Mouse (Mus musculus): Measurements from ENCODE around the gene Hs3st2.
A peak's percentile ranks its signal among the peaks of the same experiment; 100 is the strongest.
"Not testable (repeated sequence)": the region's sequence is repeated elsewhere in the genome, so short reads cannot be mapped to it uniquely, and the experiment has no call there.

Gene Hs3st2

DNA sequence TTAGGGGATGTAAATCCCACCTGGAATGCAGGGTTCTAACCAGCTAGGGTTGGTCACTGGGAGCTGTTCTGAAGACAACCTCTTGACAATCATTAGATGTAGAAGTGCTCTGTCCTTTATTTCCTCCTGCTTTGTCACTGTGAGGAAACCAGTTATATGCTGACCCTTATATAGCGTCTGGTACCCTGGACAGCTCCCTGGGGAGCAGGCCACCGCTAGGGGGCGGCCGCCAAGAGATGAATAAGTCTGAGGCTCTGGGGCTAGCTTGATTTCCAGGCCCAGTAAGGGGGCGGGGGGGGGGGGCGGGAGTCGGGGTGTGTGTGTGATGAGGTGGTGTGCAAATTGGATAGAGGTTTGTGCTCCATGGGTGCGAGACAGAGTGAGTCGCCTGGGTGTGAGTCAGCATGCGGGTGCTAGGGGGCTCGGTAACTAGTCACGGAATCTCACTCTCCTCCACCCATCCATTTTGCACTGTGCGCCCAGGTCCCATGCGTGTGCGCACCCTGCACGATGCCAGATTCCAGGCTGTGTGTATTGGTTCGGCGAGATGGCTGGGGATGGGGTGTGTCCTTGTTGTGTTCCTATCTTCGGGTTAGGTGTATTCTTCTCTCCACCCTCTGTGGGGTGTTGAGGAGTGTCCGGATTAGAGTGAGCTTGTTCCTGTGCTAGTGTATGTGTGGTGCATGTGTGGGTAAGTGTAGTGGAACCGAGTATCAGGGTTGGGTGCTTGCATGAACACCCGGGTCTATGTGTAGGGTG, at the start of gene Hs3st2:
Gene Hs3st2 (plus strand): TSS at position 635 of the 759 bp plus-strand sequence.
- peak; percentile 16 for DNase-seq (ENCODE audit: extremely low spot score, low read depth, low spot score)

GRCm38 (mm10) chr7:121348284-121348963, 43.2 kb upstream of the Hs3st2 start:
- DNase-seq (ENCODE audit: extremely low spot score, low read depth, low spot score) = no peak

DNA sequence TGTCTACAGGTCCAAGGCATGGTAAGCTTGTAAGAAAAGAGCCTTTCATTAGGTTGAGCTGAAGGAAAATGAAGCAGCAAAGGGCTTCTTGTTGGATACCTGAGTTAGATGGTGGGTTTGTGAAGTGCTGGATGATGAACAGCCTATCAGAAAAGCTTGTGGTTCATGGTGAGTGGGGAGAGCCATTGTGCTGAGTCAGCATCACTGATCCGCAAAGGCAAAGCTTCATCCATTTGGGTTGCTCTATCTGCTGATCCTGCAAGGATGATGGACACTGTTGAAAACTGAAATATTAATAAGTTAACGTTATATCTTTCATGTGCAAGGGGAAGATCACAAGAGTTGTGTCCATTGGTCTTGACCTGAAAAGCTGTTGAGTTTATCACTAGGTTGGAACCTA, 40.0 kb upstream of the Hs3st2 start:
- DNase-seq (ENCODE audit: extremely low spot score, low read depth, low spot score) = no peak

- not testable (repeated sequence) for DNase-seq (ENCODE audit: extremely low spot score, low read depth, low spot score)
Measured at GRCm38 (mm10) chr7:121361448-121361847, 30.2 kb upstream of the Hs3st2 start.

DNA sequence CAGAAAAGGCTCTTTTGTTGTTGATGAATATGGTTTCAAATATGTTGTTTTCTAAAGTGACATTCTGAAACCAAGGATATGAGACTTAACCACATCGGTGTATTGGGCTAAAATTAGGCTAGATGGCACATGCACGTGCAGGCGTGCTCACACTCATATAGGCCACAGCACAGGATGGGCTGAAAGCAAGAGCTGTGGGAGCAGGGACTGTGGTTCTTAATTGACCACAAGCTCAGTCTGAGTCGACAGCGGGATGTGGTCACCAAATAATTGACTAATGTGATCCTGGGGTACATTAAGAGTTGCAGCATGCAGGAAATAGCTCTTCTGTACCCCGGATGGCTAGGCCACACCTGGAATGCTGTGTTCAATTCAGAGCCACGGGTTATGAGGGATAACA, 26.1 kb upstream of the Hs3st2 start:
- no peak for DNase-seq (ENCODE audit: extremely low spot score, low read depth, low spot score)

- no peak for DNase-seq (ENCODE audit: extremely low spot score, low read depth, low spot score)
Measured at GRCm38 (mm10) chr7:121367185-121367584, 24.5 kb upstream of the Hs3st2 start.

- DNase-seq (ENCODE audit: extremely low spot score, low read depth, low spot score) = no peak
Measured at GRCm38 (mm10) chr7:121371990-121372389, 19.7 kb upstream of the Hs3st2 start.

DNA sequence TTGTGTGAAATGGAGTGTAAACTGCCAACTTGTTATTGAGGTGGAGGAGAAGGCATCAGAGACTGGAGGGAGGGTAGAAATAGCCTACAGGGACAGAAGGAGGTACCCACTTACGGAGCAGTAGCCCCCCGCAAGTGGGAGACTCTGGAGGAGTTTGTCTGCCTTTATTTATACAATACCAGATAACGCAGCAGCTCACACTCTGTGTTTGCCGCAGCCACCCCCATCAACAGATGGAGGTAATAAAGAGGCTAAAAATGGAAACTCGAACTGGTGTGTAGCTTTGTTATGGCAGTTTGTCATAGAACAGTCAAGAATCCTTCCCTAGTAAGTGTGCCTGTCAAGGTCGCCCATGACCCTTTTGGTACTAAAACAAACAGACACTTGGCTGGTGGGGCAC, 16.2 kb upstream of the Hs3st2 start:
- DNase-seq (ENCODE audit: extremely low spot score, low read depth, low spot score) = no peak

GRCm38 (mm10) chr7:121378942-121379341, 12.7 kb upstream of the Hs3st2 start:
- no peak for DNase-seq (ENCODE audit: extremely low spot score, low read depth, low spot score)

- DNase-seq (ENCODE audit: extremely low spot score, low read depth, low spot score) = no peak
Measured at GRCm38 (mm10) chr7:121391984-121392739, 503 bp downstream of the Hs3st2 start.

- no peak for DNase-seq (ENCODE audit: extremely low spot score, low read depth, low spot score)
Measured at GRCm38 (mm10) chr7:121392740-121392993, 1.0 kb downstream of the Hs3st2 start.

- DNase-seq (ENCODE audit: extremely low spot score, low read depth, low spot score) = no peak
Measured at GRCm38 (mm10) chr7:121393884-121394283, 2.2 kb downstream of the Hs3st2 start.

DNA sequence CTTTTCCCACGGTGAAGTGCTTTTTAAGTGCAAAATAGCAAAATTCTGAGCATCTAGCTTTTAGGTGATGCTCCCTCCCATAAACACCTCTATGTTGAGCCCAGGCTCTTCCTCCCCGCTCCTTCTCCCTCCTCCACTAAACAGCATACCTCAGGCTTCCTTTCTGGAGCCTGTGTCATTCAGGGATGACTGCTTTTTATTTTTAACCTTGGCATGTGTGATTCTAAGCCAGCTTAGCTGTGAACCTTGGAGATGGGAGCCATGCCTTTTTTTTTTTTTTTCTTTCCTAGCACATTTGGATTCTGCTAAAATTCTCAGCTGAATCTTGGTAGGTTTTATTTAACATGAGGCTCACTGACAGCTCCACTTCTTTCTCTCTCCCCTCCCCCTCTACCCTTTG, 3.2 kb downstream of the Hs3st2 start:
- no peak for DNase-seq (ENCODE audit: extremely low spot score, low read depth, low spot score)

DNA sequence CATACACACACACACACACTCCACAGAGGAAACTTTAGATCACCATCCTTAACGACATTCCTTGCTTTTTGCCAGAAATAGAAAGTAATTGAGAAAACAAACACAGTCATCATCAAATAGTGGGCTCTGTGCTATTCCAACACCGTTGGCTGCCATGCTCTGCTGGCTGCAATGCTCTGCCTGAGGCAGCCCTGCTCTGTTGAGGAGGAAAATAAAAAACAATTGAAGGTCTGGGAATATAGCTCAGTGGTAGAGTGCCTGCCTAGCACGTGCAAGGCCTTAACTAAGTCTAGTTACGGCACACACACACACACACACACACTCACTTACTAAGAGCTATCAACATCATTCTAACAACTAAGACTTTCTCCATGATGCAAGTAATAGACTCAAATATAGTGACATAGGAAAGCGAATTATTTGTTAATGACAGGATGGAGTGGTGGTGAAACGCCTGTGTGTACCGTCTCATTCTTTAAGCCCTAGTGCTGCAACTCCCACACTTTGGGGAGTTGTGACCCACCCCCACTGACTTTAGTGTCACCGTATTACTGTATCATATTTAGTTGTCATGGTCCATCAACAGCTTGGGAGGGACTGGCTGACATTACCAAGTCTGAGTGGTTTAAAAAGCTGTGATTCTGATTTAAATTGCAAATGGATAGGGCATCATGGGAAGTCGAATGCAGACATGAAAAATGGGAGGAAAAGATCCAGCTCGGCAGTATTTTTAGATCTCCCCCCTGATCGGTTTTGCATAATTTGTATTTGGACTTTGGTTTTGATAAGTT, 19.3 kb downstream of the Hs3st2 start:
- no peak for DNase-seq (ENCODE audit: extremely low spot score, low read depth, low spot score)

- DNase-seq (ENCODE audit: extremely low spot score, low read depth, low spot score) = no peak
Measured at GRCm38 (mm10) chr7:121411507-121411898, 19.8 kb downstream of the Hs3st2 start.

- no peak for DNase-seq (ENCODE audit: extremely low spot score, low read depth, low spot score)
Measured at GRCm38 (mm10) chr7:121436884-121437283, 45.2 kb downstream of the Hs3st2 start.

- no peak for DNase-seq (ENCODE audit: extremely low spot score, low read depth, low spot score)
Measured at GRCm38 (mm10) chr7:121441186-121441585, 49.5 kb downstream of the Hs3st2 start.

GRCm38 (mm10) chr7:121444336-121444735, 52.7 kb downstream of the Hs3st2 start:
- DNase-seq (ENCODE audit: extremely low spot score, low read depth, low spot score) = no peak

- DNase-seq (ENCODE audit: extremely low spot score, low read depth, low spot score) = no peak
Measured at GRCm38 (mm10) chr7:121446281-121446680, 54.6 kb downstream of the Hs3st2 start.

GRCm38 (mm10) chr7:121450951-121451843, 59.5 kb downstream of the Hs3st2 start:
- DNase-seq (ENCODE audit: extremely low spot score, low read depth, low spot score) = no peak

Measured in hindlimb bud, embryonic 11.5 days (tissue).